Mouse (Mus musculus) heart, adult 2 months (tissue): Measurements from ENCODE around the gene Prickle2.

Experiments used
- CTCF ChIP-seq: fragments of 200-600 bp; IDR thresholded peaks from 2 replicates; pipeline ENCODE4 v1.8.1; 2022; ENCODE audit warnings: antibody characterized with exemption, mild to moderate bottlenecking, moderate library complexity
- EP300 ChIP-seq: fragments of 200-500 bp; IDR thresholded peaks from 2 replicates; pipeline ENCODE4 v1.6.1; 2011; ENCODE audit warnings: low read depth, low read length, control low read depth; ENCODE audit not compliant: insufficient read depth
- POLR2A ChIP-seq: fragments of 200-500 bp; IDR thresholded peaks from 2 replicates; pipeline ENCODE4 v1.6.1; 2011; ENCODE audit warnings: mild to moderate bottlenecking, low read depth, low read length, control low read depth; ENCODE audit not compliant: insufficient read depth

GRCm38 (mm10) chr6:92388681-92389080, 317.3 kb downstream of the Prickle2 start:
- TF ChIP-seq CTCF (no peak), EP300 (no peak), POLR2A (no peak)
